Mouse (Mus musculus) inflammation-experienced regulatory T-cells, adult 6 months (primary cell): Measurements from ENCODE around the gene 1600015I10Rik. TPM values are rescaled to one million over a fixed set of nuclear protein-coding genes. Genes with fewer than 3 reads are reported as not detected.

Experiments
- ATAC-seq: one replicate; pipeline ENCODE4 v1.8.0; 2017
- polyA plus RNA-seq, 3 experiments: library from polyadenylated mRNA; unstranded; fragments of 100-300 nt; shearing (Covaris generic); gene quantifications; one replicate each; pipeline ENCODE4 v1.2.1; 2017

1600015I10Rik gene
- polyA plus RNA-seq, 3 experiments from 2014 or later = not detected

DNA sequence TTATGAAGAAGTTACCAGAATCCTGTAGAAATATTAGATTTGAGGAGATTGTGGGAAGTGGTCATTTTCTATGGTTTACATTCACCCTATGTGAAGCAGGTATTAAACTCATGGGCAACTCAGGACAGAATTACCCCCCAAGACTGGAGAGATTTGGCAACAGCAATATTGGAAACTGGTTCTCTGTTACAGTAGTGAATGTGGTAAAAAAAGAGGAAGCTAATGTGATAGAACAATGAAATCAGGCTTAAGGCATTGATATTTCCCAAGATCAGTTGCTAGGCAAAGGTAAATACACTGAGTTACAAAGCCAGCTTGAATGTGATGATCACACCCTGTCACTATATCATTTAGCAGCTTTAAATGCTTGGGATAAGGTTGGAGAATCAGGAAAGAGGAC lies 38.2 kb downstream of the 1600015I10Rik start:
- ATAC-seq = no peak

DNA sequence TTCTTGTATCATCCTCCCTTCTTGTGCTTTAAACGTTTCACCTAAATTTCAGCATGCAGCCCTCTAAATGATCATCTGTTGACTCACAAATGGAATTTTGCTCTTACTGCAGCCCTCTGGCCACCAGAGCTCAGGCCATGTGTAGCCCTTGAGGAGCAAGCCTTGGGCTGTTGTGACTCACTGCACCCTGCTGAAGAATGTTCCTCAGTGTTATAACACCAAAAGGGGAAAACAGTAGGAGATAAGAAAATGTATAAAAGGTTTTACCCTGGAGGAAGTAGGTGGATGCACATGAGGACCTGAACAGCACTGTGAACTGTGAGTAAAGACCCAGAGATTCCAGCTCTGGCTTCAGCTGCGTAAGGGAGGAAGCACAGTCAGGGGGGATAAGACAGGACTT lies 45.0 kb downstream of the 1600015I10Rik start, which contains the start of gene Doxl2:
TSS of gene Doxl2 (plus strand) at position 301 of the 400 bp plus-strand sequence.
- no peak for ATAC-seq

DNA sequence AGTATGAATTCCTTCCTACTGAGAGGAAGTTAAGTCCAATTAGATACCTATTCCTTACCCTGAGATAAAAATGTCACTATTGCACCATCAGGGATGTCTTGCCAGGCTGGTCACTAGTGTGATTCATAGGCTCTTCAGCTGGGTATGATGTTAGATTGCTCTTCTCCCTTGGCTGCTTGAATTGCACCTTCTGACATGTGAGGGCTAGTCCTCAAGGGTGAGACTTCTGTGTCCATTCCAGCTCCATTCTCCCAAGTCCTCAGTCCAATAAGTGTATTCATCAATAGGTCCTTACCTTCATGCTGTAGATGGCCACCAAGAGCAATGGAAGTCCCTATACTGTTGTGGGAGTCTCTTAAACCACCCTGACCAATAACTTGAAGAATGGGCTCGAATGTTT lies 49.9 kb downstream of the 1600015I10Rik start:
- no peak for ATAC-seq

DNA sequence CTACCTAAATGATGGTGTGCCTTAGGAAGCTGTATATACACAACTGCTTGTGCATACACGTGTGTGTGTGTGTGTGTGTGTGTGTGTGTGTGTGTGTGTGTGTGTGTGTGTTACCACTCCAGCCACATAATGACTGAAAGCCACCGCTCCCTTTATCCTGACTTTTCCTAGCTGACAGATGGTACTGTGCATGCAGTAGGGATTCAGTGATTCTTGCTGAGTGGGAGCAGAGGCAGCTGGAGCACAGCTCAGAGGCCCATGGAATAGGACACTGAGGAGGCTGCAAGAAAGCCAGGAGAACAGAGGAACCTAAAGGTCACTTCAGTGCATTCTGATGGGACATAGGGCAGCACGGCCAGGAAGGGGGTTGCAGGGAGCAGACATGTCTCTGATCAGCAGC lies 52.6 kb downstream of the 1600015I10Rik start:
- ATAC-seq = no peak

Other genes with a start within 250 kb of the 1600015I10Rik start
- gene Gimap4, start 245.3 kb upstream of the 1600015I10Rik start, polyA plus RNA-seq = 1,000 to 10,000 TPM; 1,788 to 2,089 (median 1,869) TPM
- 1,000 to 10,000 TPM; 1,024 to 1,390 (median 1,261) TPM for gene Gimap6, start 221.7 kb upstream of the 1600015I10Rik start, polyA plus RNA-seq
- gene Gm28053, start 211.3 kb upstream of the 1600015I10Rik start, polyA plus RNA-seq = 10 to 100 TPM; 58.9 to 85.2 (median 59.9) TPM
- gene Gimap7, start 211.3 kb upstream of the 1600015I10Rik start, polyA plus RNA-seq = 100 to 1,000 TPM; 458 to 769 (median 564) TPM
- 100 to 1,000 TPM; 353 to 386 (median 354) TPM for gene Gimap1, start 190.8 kb upstream of the 1600015I10Rik start, polyA plus RNA-seq
- gene Gimap5, start 183.7 kb upstream of the 1600015I10Rik start, polyA plus RNA-seq = 100 to 1,000 TPM; 218 to 266 (median 236) TPM
- gene Gimap3, start 159.0 kb upstream of the 1600015I10Rik start, polyA plus RNA-seq = 1,000 to 10,000 TPM; 1,096 to 1,768 (median 1,751) TPM
- gene Tmem176a, start 89.0 kb upstream of the 1600015I10Rik start, polyA plus RNA-seq = 10 to 100 TPM; 13.3 to 32.6 (median 28.4) TPM
- gene Tmem176b, start 88.4 kb upstream of the 1600015I10Rik start, polyA plus RNA-seq = 10 to 100 TPM; 28.1 to 42.7 (median 29.5) TPM
- gene Aoc1, start 57.0 kb upstream of the 1600015I10Rik start, polyA plus RNA-seq = not detected
- gene Doxl2, start 45.1 kb downstream of the 1600015I10Rik start, polyA plus RNA-seq = not detected
- gene Svs1, start 57.0 kb downstream of the 1600015I10Rik start, polyA plus RNA-seq = not detected
- gene Gpnmb, start 106.7 kb downstream of the 1600015I10Rik start, polyA plus RNA-seq = 1 to 10 TPM; 1.2 to 3.5 (median 2.0) TPM
- 10 to 100 TPM; 30.8 to 48.9 (median 42.6) TPM for gene Malsu1, start 143.9 kb downstream of the 1600015I10Rik start, polyA plus RNA-seq